Mouse (Mus musculus) liver, postnatal 0 days (tissue): ENCODE measurements around the gene Axdnd1. TPM values are rescaled to one million over a fixed set of nuclear protein-coding genes. Genes with fewer than 3 reads are reported as not detected.

Source experiments
- ATAC-seq: fragments of 200-750 bp; cut with Nextera tagmentation; 2 replicates; pipeline ENCODE4 v1.8.0; 2017; ENCODE audit warnings: mild to moderate bottlenecking, moderate library complexity
- DNase-seq: peaks from one replicate; pipeline ENCODE4 v3.0.0-alpha.2; 2016
- H3K27ac ChIP-seq: fragments of 300-500 bp; sonication (generic); 2 replicates; pipeline ENCODE4 v1.5.1; 2014; ENCODE audit warnings: antibody characterized with exemption, moderate library complexity, mild to moderate bottlenecking, low read depth
- H3K27me3 ChIP-seq: fragments of 300-500 bp; sonication (generic); 2 replicates; pipeline ENCODE4 v1.6.1; 2014; ENCODE audit warnings: low read length, control low read depth, mixed read lengths; ENCODE audit not compliant: insufficient read depth
- H3K36me3 ChIP-seq: fragments of 300-500 bp; sonication (generic); replicated peaks from 2 replicates; pipeline ENCODE4 v1.6.1; 2014; ENCODE audit warnings: mild to moderate bottlenecking, control low read depth, low read length, moderate library complexity, mixed read lengths; ENCODE audit not compliant: insufficient read depth
- H3K4me1 ChIP-seq: fragments of 300-500 bp; sonication (generic); 2 replicates; pipeline ENCODE4 v1.6.1; 2014; ENCODE audit warnings: antibody characterized with exemption, mild to moderate bottlenecking, control low read depth; ENCODE audit not compliant: insufficient read depth
- H3K4me2 ChIP-seq: fragments of 300-500 bp; sonication (generic); 2 replicates; pipeline ENCODE4 v1.6.1; 2014; ENCODE audit warnings: low read depth, mild to moderate bottlenecking, low read length, moderate library complexity, mixed read lengths
- H3K4me3 ChIP-seq: fragments of 300-500 bp; sonication (generic); 2 replicates; pipeline ENCODE4 v1.5.1; 2014; ENCODE audit warnings: low read depth, low read length
- H3K9ac ChIP-seq: fragments of 300-500 bp; sonication (generic); replicated peaks from 2 replicates; pipeline ENCODE4 v1.6.1; 2014; ENCODE audit warnings: mild to moderate bottlenecking, moderate library complexity
- H3K9me3 ChIP-seq: fragments of 300-500 bp; sonication (generic); 2 replicates; pipeline ENCODE4 v1.6.1; 2016; ENCODE audit warnings: mild to moderate bottlenecking, control low read depth, low read length, mixed read lengths
- CTCF ChIP-seq: sonication (generic); IDR thresholded peaks from 2 replicates; pipeline ENCODE4 v1.5.1; 2016; ENCODE audit warnings: antibody characterized with exemption, low read depth
- EP300 ChIP-seq: IDR thresholded peaks from 2 replicates; pipeline ENCODE4 v1.6.1; 2016; ENCODE audit warnings: antibody characterized with exemption, low read depth, mild to moderate bottlenecking
- WGBS: fragments of 180-500 bp; shearing (Covaris S2); extraction: QIAGEN DNeasy Blood & Tissue Kit; methylation state at CpG from one replicate; pipeline ENCODE4 v1.1.7; 2014; ENCODE audit not compliant: insufficient replicate concordance; 5-methylcytosine and 5-hydroxymethylcytosine counted together
- polyA plus RNA-seq: library from polyadenylated mRNA; unstranded; fragments of >200 nt; fragmentation: Nextera tagmentation; extraction: Ambion mirVana; gene quantifications from 2 replicates; pipeline ENCODE4 v1.2.1, GENCODE M21; 2015

Axdnd1 gene
- polyA plus RNA-seq, 1 experiment from 2014 or later = not detected

DNA sequence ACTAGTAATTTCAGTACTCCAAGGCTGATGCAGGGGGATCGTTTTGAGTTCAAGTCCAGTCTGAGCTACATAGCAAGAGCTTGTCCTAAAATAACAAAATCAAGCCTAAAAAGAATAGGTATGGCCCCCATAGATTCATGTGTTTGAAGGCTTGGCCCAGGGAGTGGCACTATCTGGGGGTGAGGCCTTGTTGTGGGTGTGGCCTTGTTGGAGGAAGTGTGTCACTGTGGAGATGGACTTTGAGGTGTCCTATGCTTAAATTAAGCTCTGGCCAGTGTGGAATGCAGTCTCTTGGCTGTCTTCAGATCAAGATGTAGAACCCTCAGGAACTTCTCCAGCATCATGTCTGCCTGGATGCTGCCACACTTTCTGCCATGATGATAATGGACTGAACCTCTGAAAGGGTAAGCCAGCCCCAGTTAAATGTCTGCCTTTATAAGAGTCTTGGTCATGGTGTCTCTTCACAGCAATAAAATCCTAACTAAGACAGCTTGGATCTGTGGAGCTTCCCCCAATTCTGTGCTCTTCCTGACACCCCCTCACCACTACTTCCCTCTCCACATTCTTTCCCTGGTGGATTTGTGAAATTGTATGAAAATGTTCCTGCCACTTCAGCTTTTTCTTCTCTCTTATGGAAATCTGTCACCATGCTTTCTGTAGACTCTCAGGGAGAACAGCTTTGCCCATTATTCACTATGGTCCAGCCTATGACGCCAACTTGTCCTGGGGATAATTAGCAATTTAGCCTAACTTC, 34.2 kb upstream of the Axdnd1 start:
- H3K4me2 ChIP-seq = no peak overlapping the region
- H3K36me3 ChIP-seq = peaks cover 10% of the 10 kb centered on the region
- no peak overlapping the region for H3K27ac ChIP-seq
- H3K4me3 ChIP-seq = no peak overlapping the region
- no peak overlapping the region for H3K9ac ChIP-seq
- TF ChIP-seq CTCF (no peak), EP300 (no peak)
- peaks cover 17% of the 10 kb centered on the region for H3K4me1 ChIP-seq
- WGBS = 82% methylated on average over 2 of the region's 2 CpGs
- no peaks in the 10 kb centered on the region for H3K9me3 ChIP-seq
- DNase-seq (no peak), ATAC-seq (no peak)
- H3K27me3 ChIP-seq = no peaks in the 10 kb centered on the region

DNA sequence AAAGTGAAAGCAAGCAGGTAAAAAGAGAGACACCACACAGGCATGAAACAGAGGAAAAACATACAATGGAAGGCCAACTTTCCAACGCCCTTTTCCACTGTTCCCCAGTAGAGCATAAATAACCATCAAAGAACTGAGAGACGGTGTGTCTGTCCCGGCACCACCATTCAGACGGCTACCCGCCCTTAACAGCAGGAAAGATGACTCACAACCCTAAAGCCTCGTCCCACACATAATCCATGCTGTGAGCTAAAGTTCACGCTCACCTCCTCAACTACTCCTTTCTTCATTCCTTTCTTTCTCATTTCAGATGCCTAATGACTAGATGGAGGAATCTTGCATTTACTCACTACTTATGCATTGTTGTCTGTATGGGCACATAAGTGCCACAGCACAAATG, 33.4 kb upstream of the Axdnd1 start:
- ATAC-seq = no peak
- WGBS = 63% methylated on average over 7 of the region's 7 CpGs

DNA sequence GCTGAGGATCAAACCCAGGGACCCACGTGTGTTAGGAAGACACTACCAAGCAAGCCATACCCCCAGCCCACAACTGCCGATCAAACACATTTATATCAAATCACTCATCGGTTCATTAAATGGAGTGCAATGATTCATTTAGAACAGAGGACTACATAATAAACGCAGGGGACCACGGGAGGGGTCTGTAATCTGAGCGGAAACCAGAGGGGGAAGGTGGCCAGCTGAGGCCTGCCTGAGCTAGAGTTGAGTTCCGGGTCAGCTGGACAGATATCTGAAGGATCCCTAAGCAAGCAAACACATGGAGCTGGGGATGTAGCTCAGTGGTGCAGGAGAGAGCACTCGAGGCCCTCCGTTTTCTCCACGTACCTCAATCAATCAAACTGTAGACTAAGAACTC, 32.9 kb upstream of the Axdnd1 start:
- 76% methylated on average over 10 of the region's 10 CpGs for WGBS
- no peak for ATAC-seq
- H3K27me3 ChIP-seq = no peaks in the 10 kb centered on the region

More for the DNA sequence above, 33.4 kb upstream of the Axdnd1 start:
- DNase-seq = no peak
- H3K4me3 ChIP-seq = no peak overlapping the region
- H3K4me2 ChIP-seq = no peak overlapping the region
- H3K9ac ChIP-seq = no peak overlapping the region
- TF ChIP-seq CTCF = no peak
- no peak for TF ChIP-seq EP300
- H3K27me3 ChIP-seq = no peaks in the 10 kb centered on the region
- H3K4me1 ChIP-seq = peaks cover 9% of the 10 kb centered on the region
- no peak overlapping the region for H3K27ac ChIP-seq
- peaks cover 11% of the 10 kb centered on the region for H3K36me3 ChIP-seq
- no peaks in the 10 kb centered on the region for H3K9me3 ChIP-seq

DNA sequence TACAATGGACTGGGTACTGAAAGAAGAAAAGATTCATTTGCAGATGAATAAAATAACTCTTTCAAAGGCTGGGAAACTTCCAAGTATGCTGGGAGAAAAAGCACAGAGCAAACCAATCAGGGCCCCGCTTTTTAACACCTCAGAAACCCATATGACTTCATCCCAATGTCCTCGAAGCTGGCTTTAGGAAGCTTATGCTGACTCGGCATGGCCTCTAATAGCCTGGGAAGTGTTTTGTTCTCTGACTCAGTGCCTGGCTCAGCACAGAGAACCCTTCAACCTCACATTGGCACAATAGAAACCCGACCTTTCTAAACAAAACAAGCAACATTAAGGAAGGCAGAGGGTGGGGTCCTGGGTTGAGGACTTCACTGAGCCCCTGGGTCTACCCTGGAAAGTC, 29.5 kb upstream of the Axdnd1 start:
- no peak overlapping the region for H3K27ac ChIP-seq
- peaks cover 4% of the 10 kb centered on the region; the same call in 1 of the 2 replicates for H3K4me1 ChIP-seq
- ATAC-seq = peak; percentile 35; the same call in 1 of the 2 replicates
- H3K9me3 ChIP-seq = no peaks in the 10 kb centered on the region
- TF ChIP-seq CTCF (no peak), EP300 (no peak)
- peaks cover 22% of the 10 kb centered on the region for H3K36me3 ChIP-seq
- H3K4me3 ChIP-seq = no peak overlapping the region
- H3K9ac ChIP-seq = no peak overlapping the region
- 52% methylated on average over 4 of the region's 4 CpGs for WGBS
- H3K27me3 ChIP-seq = no peaks in the 10 kb centered on the region
- no peak overlapping the region for H3K4me2 ChIP-seq
- DNase-seq = no peak

More for the DNA sequence above, 32.9 kb upstream of the Axdnd1 start:
- Histone ChIP-seq H3K9ac (no peak overlapping the region), H3K4me3 (no peak overlapping the region), H3K4me1 (peaks cover 7% of the 10 kb centered on the region), H3K9me3 (no peaks in the 10 kb centered on the region), H3K36me3 (peaks cover 12% of the 10 kb centered on the region), H3K27ac (no peak overlapping the region), H3K4me2 (no peak overlapping the region)
- DNase-seq = no peak
- TF ChIP-seq EP300 = no peak
- TF ChIP-seq CTCF = no peak

DNA sequence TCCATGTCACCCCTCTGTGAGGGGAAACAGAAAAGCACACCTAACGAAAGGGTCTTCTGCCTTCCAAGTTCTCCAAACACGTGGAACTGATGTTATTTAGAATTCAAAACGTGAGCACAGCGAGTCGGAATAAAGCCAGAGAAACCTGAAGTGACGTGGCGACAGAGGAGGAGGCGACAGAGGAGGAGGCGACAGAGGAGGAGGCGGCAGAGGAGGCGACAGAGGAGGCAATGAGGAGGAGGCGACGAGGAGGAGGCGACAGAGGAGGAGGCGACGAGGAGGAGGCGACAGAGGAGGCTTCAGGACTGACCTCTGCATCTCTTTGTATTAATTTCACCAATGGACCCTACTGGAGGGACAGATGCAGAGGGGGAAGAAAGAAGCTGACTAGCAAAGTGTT, 28.7 kb upstream of the Axdnd1 start:
- Histone ChIP-seq H3K4me2 (no peak overlapping the region), H3K9me3 (no peaks in the 10 kb centered on the region), H3K36me3 (peaks cover 29% of the 10 kb centered on the region), H3K4me1 (no peaks in the 10 kb centered on the region), H3K9ac (no peak overlapping the region), H3K27me3 (no peaks in the 10 kb centered on the region), H3K4me3 (no peak overlapping the region), H3K27ac (no peak overlapping the region)
- 80% methylated on average over 17 of the region's 17 CpGs for WGBS
- no peak for ATAC-seq
- DNase-seq = no peak
- TF ChIP-seq CTCF (no peak), EP300 (no peak)

DNA sequence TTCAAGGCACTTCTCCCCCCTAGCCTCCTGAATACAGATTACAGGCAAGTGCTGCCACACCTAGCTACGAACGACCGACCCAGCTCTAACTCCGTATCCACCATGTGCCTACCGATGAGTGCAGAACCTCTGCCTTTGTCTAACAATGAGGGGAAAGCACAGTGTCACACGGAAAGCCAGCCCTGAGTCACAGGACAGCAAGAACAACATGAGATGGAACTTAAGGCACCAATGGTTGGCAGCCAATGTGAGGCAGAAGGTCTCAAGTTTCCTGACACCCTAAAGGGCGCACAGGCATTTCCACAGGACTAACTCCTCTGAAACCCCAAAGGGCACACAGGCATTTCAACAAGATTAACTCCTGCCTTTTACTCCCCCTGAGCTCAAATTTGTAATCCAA, 28.1 kb upstream of the Axdnd1 start:
- Histone ChIP-seq H3K27me3 (no peaks in the 10 kb centered on the region), H3K27ac (no peak overlapping the region), H3K9me3 (no peaks in the 10 kb centered on the region), H3K36me3 (peaks cover 31% of the 10 kb centered on the region), H3K4me3 (no peak overlapping the region), H3K4me1 (no peaks in the 10 kb centered on the region), H3K4me2 (no peak overlapping the region), H3K9ac (no peak overlapping the region)
- no peak for DNase-seq
- TF ChIP-seq CTCF (no peak), EP300 (no peak)
- 81% methylated on average over 7 of the region's 7 CpGs for WGBS
- no peak for ATAC-seq
